Mouse (Mus musculus) liver, embryonic 13.5 days (tissue): Measurements from ENCODE around the gene Ulk4. TPM values are rescaled to one million over a fixed set of nuclear protein-coding genes. Genes with fewer than 3 reads are reported as not detected.

ENCODE experiments used
- ATAC-seq: fragments of 200-750 bp; cut with Nextera tagmentation; 2 replicates; pipeline ENCODE4 v1.8.0; 2017; ENCODE audit warnings: low read depth, mild to moderate bottlenecking, moderate number of reproducible peaks, moderate library complexity
- DNase-seq: peaks from one replicate; pipeline ENCODE4 v3.0.0; 2022
- H3K27ac ChIP-seq: fragments of 300-500 bp; sonication (generic); 2 replicates; pipeline ENCODE4 v1.5.1; 2015; ENCODE audit warnings: moderate library complexity, mild to moderate bottlenecking, inconsistent platforms
- H3K27me3 ChIP-seq: fragments of 300-500 bp; sonication (generic); 2 replicates; pipeline ENCODE4 v1.6.1; 2015; ENCODE audit warnings: mild to moderate bottlenecking, inconsistent platforms
- H3K36me3 ChIP-seq: fragments of 300-500 bp; sonication (generic); 2 replicates; pipeline ENCODE4 v1.6.1; 2015; ENCODE audit warnings: mild to moderate bottlenecking, inconsistent platforms
- H3K4me1 ChIP-seq: fragments of 300-500 bp; sonication (generic); replicated peaks from 2 replicates; pipeline ENCODE4 v1.6.1; 2015; ENCODE audit warnings: inconsistent platforms
- H3K4me2 ChIP-seq: fragments of 300-500 bp; sonication (generic); 2 replicates; pipeline ENCODE4 v1.6.1; 2015; ENCODE audit warnings: inconsistent platforms, mild to moderate bottlenecking, moderate library complexity
- H3K4me3 ChIP-seq: fragments of 300-500 bp; sonication (generic); replicated peaks from 2 replicates; pipeline ENCODE4 v1.5.1; 2015; ENCODE audit warnings: mild to moderate bottlenecking, inconsistent platforms
- H3K9ac ChIP-seq: fragments of 300-500 bp; sonication (generic); 2 replicates; pipeline ENCODE4 v1.6.1; 2015; ENCODE audit warnings: mild to moderate bottlenecking, inconsistent platforms
- H3K9me3 ChIP-seq: fragments of 300-500 bp; sonication (generic); replicated peaks from 2 replicates; pipeline ENCODE4 v1.6.1; 2016; ENCODE audit warnings: inconsistent platforms
- WGBS: fragments of 180-500 bp; shearing (Covaris S2); methylation state at CpG from one replicate; pipeline ENCODE4 v1.1.7; 2015; ENCODE audit not compliant: insufficient replicate concordance; 5-methylcytosine and 5-hydroxymethylcytosine counted together
- polyA plus RNA-seq: library from polyadenylated mRNA; unstranded; fragments of >200 nt; fragmentation: Nextera tagmentation; extraction: Ambion mirVana; gene quantifications from 2 replicates; pipeline ENCODE4 v1.2.1, GENCODE M21; 2015

Ulk4 gene
- 37.0 and 43.0 TPM in 2 replicates for polyA plus RNA-seq

DNA sequence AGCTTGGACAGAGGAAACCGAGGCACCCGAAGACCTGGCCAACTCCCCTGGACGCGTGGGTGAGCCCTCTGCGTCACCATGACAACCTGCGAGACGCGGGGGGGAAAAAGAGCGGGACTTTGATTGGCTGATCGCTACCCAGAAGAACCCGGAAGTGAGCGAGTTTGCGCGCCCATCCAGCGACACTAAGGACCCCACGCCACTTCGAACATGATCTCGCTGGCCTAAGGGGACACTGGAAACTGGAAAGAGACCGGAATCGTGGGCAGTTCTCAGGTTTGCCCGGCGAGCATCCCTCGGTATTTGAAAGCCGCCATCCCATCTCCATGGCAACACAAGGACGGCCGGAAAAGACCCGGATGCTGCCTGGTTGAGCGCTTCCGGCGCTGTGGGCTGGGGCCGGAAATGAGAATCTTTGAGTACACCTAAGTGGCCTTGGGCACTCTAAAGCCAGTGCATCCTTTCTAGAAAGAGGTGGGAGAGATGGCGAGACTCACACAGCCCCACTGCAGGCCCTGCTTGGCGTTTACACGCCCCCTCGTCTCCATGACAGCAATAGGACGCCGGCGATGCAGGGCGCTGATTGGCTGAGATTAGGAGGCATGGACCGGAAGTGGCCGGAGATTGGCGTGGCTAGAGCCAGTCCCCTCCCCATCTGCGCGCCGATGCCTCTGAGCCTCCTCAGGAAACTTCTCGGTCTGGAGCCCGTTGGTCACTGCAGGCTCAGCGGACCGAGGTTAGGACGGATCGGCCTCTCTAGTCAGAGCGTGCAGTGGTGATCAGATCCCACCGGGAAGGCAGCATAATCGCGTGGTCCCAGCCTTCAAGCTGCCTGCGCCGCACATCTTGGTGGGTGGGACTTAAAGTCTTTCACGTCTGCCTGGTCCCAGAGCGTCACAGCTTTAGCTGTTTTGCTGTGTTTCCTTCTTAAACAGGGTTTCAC, at the start of gene Ulk4:
Gene Ulk4 (minus strand): TSS at position 80 of the 943 bp plus-strand sequence.
- peak; percentile 87 for DNase-seq
- peaks cover 17% of the 10 kb centered on the region for H3K4me1 ChIP-seq
- under 1% methylated on average over 59 of the region's 59 CpGs for WGBS
- H3K36me3 ChIP-seq = no peaks in the 10 kb centered on the region
- H3K27me3 ChIP-seq = no peaks in the 10 kb centered on the region
- H3K9ac ChIP-seq = peak within 1 kb of the TSS; percentile 67
- peak within 1 kb of the TSS; percentile 87 for H3K4me2 ChIP-seq
- H3K9me3 ChIP-seq = no peaks in the 10 kb centered on the region
- peak; percentile 96 for ATAC-seq
- peak within 1 kb of the TSS; percentile 77 for H3K4me3 ChIP-seq
- H3K27ac ChIP-seq = peak within 1 kb of the TSS; percentile 39; the same call in 1 of the 2 replicates

DNA sequence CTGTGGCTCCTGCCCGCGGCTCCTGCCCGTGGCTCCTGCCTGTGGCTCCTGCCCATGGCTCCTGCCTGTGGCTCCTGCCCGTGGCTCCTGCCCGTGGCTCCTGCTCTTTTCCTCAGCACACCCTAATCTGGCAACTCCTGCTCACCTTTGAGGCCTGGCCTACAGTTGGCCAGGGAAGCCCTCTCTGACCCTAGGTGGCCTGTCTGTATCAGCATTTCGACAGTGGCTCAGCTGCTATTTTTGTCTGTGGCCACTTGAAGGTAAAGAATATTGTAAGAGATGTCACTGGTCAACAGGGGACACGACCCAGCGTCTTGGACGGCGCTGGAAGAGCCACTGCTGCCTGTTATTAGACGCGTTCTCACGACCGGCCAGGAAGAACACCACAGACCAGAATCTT, 45.0 kb upstream of the Ulk4 start:
- WGBS = 86% methylated on average over 14 of the region's 14 CpGs
- no peak overlapping the region for H3K9ac ChIP-seq
- DNase-seq = no peak
- H3K4me3 ChIP-seq = no peak overlapping the region
- H3K4me2 ChIP-seq = no peak overlapping the region
- H3K36me3 ChIP-seq = peaks cover 7% of the 10 kb centered on the region; the same call in 1 of the 2 replicates
- no peaks in the 10 kb centered on the region for H3K27me3 ChIP-seq
- H3K9me3 ChIP-seq = no peaks in the 10 kb centered on the region
- peaks cover 13% of the 10 kb centered on the region for H3K4me1 ChIP-seq
- no peak overlapping the region for H3K27ac ChIP-seq
- ATAC-seq = no peak

DNA sequence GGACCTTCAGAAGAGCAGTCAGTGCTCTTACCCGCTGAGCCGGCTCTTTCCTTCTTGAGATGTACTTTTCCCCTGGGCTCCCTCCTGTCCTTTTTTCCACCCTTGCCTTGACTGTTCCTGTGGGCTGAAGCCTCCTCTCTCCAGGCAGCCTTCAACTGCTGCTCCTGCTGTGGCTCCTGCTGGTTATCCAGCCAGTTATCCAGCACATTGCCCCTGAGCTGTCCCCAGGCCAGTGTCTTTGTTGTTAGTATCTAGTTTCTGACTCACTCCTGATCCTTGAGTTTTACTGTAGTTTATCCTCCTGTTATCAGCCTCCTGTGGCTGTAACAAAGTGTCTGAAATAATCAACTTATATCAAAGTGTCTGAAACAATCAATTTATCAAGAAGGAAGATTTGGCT, 44.1 kb upstream of the Ulk4 start:
- 95% methylated on average over 2 of the region's 2 CpGs for WGBS
- H3K27me3 ChIP-seq = no peaks in the 10 kb centered on the region
- no peak overlapping the region for H3K4me2 ChIP-seq
- H3K9ac ChIP-seq = no peak overlapping the region
- no peak overlapping the region for H3K4me3 ChIP-seq
- peaks cover 22% of the 10 kb centered on the region for H3K4me1 ChIP-seq
- H3K36me3 ChIP-seq = peaks cover 7% of the 10 kb centered on the region; the same call in 1 of the 2 replicates
- H3K9me3 ChIP-seq = no peaks in the 10 kb centered on the region
- DNase-seq (no peak), ATAC-seq (no peak)
- H3K27ac ChIP-seq = no peak overlapping the region

DNA sequence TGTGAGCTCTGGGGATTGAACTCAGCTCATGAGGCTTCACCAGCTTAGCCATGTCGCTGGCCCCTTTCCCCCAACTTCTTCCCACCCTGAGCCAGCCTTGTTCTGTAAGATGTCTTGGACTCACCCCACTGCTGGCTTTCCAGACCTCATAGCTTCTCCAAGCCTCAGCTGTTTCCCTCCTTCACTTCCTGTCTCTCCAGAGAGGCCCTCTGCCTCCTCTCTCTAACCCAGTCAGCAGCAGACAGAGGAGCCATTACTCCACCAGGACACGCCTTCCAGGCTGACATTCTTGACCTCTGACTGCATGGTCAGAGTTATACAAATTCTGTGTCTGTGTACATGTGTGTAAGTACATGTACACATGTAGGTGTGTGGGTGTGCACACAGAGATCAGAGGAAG, 43.4 kb upstream of the Ulk4 start:
- WGBS = 56% methylated on average over 2 of the region's 2 CpGs
- Histone ChIP-seq H3K27me3 (no peaks in the 10 kb centered on the region), H3K4me2 (no peak overlapping the region), H3K9ac (no peak overlapping the region), H3K36me3 (peaks cover 7% of the 10 kb centered on the region; the same call in 1 of the 2 replicates), H3K27ac (no peak overlapping the region), H3K9me3 (no peaks in the 10 kb centered on the region), H3K4me1 (peaks cover 29% of the 10 kb centered on the region), H3K4me3 (no peak overlapping the region)
- ATAC-seq = no peak
- no peak for DNase-seq

DNA sequence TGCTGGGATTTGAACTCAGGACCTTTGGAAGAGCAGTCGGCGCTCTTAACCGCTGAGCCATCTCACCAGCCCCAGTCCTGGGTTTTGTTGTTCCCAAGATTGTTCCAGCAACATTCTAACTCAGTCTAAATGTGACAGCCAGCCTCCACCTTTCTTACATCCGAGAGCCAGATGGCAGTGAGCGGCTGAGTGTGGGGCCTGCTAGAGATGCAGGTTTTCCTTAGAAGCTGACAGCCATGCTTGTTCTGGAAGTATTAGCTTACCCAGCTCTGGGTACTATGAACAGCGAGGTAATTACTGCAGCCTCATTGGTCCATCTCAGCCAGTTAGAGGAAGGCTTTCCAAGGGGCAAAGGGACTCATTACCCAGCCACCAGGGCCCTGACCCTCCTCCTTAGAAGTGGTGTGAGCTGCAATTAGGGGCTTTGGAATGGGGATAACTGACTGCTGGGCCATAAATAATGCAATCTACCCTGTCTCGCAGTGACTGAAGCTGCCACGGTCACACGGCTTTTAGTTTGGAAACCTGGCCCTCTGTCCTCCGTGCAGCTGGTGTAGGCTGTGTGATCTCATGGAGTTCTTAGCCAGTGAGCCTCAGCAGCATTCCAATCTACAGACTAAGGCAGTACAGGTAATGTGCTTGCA, 42.4 kb upstream of the Ulk4 start:
- 80% methylated on average over 10 of the region's 10 CpGs for WGBS
- Histone ChIP-seq H3K4me2 (no peak overlapping the region), H3K9ac (no peak overlapping the region), H3K27me3 (no peaks in the 10 kb centered on the region), H3K36me3 (peaks cover 7% of the 10 kb centered on the region; the same call in 1 of the 2 replicates), H3K4me1 (peaks cover 39% of the 10 kb centered on the region), H3K4me3 (no peak overlapping the region), H3K27ac (no peak overlapping the region), H3K9me3 (no peaks in the 10 kb centered on the region)
- ATAC-seq = no peak
- no peak for DNase-seq

DNA sequence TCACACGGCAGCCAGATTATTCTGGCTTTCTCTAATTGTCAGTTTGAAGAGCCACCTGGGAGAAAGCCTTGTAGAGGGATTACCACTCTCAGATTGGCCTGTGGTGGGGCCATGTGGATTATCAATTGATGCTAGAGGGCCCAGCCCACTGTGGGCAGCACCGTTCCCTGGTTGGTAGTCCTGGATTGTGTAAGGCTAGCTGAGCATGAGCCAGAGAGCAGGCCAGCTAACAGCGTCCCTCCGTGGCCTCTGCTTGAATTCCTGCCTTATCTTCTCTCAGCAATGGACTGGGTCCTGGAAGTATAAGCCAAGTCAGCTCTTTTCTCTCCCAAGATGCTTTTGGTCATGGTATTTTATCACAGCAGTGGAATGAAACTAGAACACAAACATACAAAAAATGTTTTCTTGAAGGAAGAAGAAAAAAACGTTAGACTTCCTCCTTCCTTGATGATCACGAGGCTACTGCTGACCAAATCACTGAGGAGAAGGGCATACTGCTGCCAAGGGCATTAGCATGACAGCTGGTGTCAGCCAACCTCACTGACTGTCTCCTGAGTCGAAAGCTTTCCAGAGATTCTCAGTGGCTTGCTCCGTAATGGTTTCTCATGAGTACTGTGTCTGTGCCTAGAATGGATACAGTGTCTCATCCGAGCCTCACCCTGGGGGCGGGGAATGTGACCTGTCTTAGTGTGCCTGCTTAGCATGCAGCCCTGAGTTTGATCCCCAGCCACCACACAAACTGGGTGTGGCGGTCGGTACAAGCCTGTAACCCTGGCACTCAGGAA, 39.8 kb upstream of the Ulk4 start:
- Histone ChIP-seq H3K9me3 (no peaks in the 10 kb centered on the region), H3K27me3 (no peaks in the 10 kb centered on the region), H3K36me3 (0 out of 2 replicates have a peak, but pooled peaks cover 3% of the 10 kb centered on the region), H3K9ac (no peak overlapping the region), H3K27ac (peak overlapping the region; percentile 51), H3K4me3 (no peak overlapping the region), H3K4me1 (peaks cover 56% of the 10 kb centered on the region), H3K4me2 (no peak overlapping the region)
- 36% methylated on average over 12 of the region's 12 CpGs for WGBS
- DNase-seq = no peak
- peak; percentile 14; the same call in 1 of the 2 replicates for ATAC-seq

DNA sequence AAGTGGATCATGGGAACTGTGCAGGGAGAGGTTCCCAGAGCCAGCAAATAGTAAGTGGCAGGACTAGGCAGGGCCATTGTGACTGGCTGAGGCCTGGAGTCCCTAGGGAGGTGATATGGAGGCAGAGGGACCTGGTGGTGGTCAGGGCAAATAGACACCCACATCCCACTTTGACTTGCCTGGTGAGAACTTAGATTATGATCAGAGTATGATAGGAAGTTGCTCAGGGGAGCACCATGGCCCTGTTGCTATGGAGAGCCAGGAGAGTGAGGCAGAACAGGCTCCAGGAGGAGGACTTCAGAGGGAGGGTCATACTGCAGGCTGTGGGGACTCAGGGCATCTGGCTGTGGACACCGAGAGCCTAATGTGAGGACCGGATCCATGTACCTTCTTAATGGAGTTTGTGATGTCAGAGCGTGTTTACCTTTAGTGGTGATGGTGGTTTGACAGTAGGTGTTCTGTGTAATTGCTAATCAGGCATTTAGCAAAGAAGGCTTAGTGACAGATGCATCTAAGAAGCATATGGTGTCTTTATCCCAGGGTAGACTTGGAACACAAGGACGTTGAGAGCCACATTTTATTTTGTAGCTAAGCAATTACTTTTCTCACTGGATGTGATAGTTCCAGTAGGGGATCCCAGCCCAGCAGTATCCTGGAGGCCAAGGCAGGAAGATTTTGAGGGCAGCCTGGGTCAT, 39.1 kb upstream of the Ulk4 start:
- 0 out of 2 replicates have a peak, but pooled peaks cover 3% of the 10 kb centered on the region for H3K36me3 ChIP-seq
- H3K27ac ChIP-seq = peak overlapping the region; percentile 51
- no peaks in the 10 kb centered on the region for H3K27me3 ChIP-seq
- no peak overlapping the region for H3K4me3 ChIP-seq
- no peaks in the 10 kb centered on the region for H3K9me3 ChIP-seq
- H3K4me2 ChIP-seq = no peak overlapping the region
- no peak overlapping the region for H3K9ac ChIP-seq
- H3K4me1 ChIP-seq = peaks cover 56% of the 10 kb centered on the region
- WGBS = 68% methylated on average over 4 of the region's 4 CpGs
- no peak for ATAC-seq
- DNase-seq = no peak

DNA sequence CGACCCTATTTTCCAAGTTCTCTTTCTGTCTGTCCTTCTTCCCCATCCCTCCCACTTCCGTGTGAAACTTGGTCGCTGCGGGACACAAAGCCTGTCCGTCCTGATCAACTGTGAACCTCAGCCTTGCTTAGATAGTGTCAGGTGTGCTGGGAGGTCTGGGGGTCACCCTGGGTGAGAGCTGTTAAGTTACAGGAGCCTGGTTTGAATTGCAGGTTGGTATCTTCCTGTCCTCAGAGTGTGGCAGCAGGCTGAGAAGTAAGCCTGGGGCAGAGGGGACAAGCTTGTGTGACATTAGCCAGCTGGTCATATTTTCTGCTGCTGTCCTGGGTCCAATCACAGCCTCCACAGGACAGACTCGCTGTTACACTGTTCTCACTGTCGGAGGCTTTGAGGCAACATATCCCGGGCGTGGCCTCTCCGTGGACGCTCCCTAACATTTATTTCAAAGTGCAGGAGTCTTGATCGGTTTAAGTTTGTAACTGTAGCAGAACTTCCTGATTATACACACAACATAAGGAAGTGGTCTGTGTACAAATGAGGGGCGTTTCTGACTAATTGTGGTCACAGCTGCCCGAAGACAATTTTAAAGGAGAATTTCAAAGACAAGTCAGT, 37.6 kb upstream of the Ulk4 start:
- whole genome bisulfite sequencing = 8% methylated on average over 14 of the region's 14 CpGs
- no peak for DNase-seq
- H3K36me3 ChIP-seq = 0 out of 2 replicates have a peak, but pooled peaks cover 3% of the 10 kb centered on the region
- peaks cover 50% of the 10 kb centered on the region for H3K4me1 ChIP-seq
- H3K4me2 ChIP-seq = peak overlapping the region; percentile 68
- peak overlapping the region; percentile 37 for H3K4me3 ChIP-seq
- peak overlapping the region; percentile 30; the same call in 1 of the 2 replicates for H3K27ac ChIP-seq
- no peaks in the 10 kb centered on the region for H3K9me3 ChIP-seq
- no peaks in the 10 kb centered on the region for H3K27me3 ChIP-seq
- H3K9ac ChIP-seq = peak overlapping the region; percentile 20; the same call in 1 of the 2 replicates
- 0 out of 2 replicates have a peak, but pooled peaks have one; percentile 6 for ATAC-seq

DNA sequence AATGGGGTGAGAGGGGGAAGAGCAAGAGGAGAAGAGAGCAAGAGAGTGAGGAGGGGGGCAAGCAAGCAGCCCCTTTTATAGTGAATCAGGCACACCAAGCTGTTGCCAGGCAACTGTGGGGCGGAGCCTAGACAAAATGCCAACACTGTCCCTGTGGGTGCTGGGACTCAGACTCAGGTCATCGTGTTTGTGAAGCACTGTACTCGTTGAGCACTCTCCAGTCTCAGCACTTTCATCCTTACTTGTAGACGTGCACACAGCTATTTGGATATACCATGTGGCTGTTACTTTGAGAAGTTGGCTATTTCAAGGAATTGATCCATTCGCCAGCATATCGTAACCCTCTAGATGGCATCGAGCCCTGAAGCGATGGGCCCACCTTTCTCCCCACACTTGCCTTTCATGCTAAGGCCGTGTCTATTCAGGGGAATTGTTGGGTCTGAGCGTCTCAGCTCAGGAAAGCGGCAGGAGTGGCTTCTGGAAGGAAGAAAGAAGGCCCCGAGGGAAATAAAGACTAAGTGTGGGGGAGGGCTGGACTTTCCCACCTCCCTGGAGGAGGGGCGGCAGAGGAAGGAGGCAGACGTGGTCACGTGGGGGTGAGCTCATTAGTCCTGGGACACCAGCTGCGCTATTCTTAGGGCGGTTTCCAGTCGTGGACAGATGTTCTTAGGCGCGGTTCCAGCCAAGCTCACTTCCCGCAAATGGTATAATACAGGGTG, 36.8 kb upstream of the Ulk4 start:
- Histone ChIP-seq H3K9ac (peak overlapping the region; percentile 20), H3K27ac (peak overlapping the region; percentile 30; the same call in 1 of the 2 replicates), H3K4me2 (peak overlapping the region; percentile 68), H3K9me3 (no peaks in the 10 kb centered on the region), H3K4me1 (peaks cover 50% of the 10 kb centered on the region), H3K36me3 (0 out of 2 replicates have a peak, but pooled peaks cover 3% of the 10 kb centered on the region), H3K4me3 (peak overlapping the region; percentile 37), H3K27me3 (no peaks in the 10 kb centered on the region)
- DNase-seq (peak; percentile 43), ATAC-seq (peak; percentile 67)
- WGBS = 2% methylated on average over 21 of the region's 21 CpGs
